Mouse (Mus musculus): ENCODE measurements around the gene Ankrd2. TPM values are rescaled to one million over a fixed set of nuclear protein-coding genes. Genes with fewer than 3 reads are reported as not detected.
"Not testable (repeated sequence)": the region's sequence is repeated elsewhere in the genome, so short reads cannot be mapped to it uniquely, and the experiment has no call there.

The Ankrd2 gene
- polyA plus RNA-seq, 1 experiment: 0.62 TPM

DNA sequence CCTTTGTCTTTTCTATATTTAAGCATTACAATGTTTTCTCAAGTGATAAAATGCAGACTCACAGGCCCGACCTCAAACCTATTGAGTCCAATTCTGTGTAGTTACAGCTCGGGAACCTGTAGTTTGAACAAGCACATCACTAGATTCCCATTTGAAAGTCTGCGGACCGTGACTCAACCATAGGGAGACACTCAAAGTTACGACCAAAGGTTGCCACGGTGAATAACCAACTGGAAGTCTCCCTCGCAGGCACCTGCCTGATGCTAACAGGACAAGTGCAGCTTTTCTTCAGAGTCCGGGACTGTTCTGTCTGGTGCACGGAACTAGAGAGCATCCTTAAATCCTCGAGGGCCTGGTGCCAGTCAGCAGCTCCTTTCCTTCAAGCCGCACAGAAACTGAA is 44.7 kb downstream of the Ankrd2 start:
- H3K27ac ChIP-seq (ENCODE audit: control insufficient read depth, insufficient read depth, low read depth, low read length): no peak overlapping the region
- H3K27me3 ChIP-seq (ENCODE audit: control insufficient read depth, insufficient read depth, low read length): no peaks in the 10 kb centered on the region
- H3K36me3 ChIP-seq (ENCODE audit: control insufficient read depth, insufficient read depth, low read length): no peaks in the 10 kb centered on the region; the same call in 1 of the 2 replicates
- no peak overlapping the region for H3K4me3 ChIP-seq (ENCODE audit: control insufficient read depth, low read depth, low read length)
- no peaks in the 10 kb centered on the region for H3K4me1 ChIP-seq (ENCODE audit: control insufficient read depth, insufficient read depth, low read length)
- TF ChIP-seq POLR2A (IDR thresholded peaks at IDR 0.05; ENCODE audit: control insufficient read depth, low read depth, low read length) (no peak), CTCF (IDR thresholded peaks at IDR 0.05; ENCODE audit: control insufficient read depth, insufficient read depth, insufficient replicate concordance, low read depth, low read length) (no peak)

DNA sequence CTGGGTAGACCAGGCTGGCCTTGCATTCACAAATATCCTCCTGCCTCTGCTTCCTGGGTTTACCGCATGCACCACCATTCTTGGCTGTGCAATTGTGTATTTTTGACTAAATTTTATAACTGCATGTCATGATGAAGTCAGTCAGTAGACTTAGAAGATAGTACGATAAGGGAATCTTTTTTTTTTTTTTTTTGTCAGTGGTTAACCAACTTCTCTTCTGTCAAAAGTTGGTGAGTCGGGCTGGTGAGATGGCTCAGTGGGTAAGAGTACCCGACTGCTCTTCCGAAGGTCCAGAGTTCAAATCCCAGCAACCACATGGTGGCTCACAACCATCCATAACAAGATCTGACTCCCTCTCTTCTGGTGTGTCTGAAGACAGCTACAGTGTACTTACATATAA is 45.8 kb downstream of the Ankrd2 start:
- H3K36me3 ChIP-seq (ENCODE audit: control insufficient read depth, insufficient read depth, low read length); H3K4me3 ChIP-seq (ENCODE audit: control insufficient read depth, low read depth, low read length); H3K27me3 ChIP-seq (ENCODE audit: control insufficient read depth, insufficient read depth, low read length); H3K27ac ChIP-seq (ENCODE audit: control insufficient read depth, insufficient read depth, low read depth, low read length); H3K4me1 ChIP-seq (ENCODE audit: control insufficient read depth, insufficient read depth, low read length): not testable (repeated sequence)

DNA sequence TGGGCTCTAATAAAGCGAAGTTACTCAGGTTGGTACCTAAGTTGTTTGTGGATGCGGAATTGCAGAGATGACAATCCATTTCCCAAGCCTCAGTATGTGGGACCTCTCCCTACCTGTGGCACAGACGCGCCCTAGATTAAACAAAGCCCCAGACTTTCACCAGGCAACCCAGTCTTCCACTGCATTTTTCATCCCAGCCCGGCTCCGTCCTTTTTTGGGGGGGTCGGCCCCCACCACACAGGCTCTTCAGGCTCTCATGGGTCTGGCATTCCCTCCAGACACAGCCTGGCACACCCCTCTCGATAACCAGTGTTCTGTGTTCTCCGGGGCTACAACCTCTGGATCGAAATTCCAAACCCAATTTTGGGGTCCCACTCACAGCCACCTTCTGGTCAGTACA is 49.9 kb downstream of the Ankrd2 start:
- H3K27ac ChIP-seq (ENCODE audit: control insufficient read depth, insufficient read depth, low read depth, low read length): peak overlapping the region; percentile 88
- TF ChIP-seq POLR2A (IDR thresholded peaks at IDR 0.05; ENCODE audit: control insufficient read depth, low read depth, low read length) (no peak), CTCF (IDR thresholded peaks at IDR 0.05; ENCODE audit: control insufficient read depth, insufficient read depth, insufficient replicate concordance, low read depth, low read length) (no peak)

DNA sequence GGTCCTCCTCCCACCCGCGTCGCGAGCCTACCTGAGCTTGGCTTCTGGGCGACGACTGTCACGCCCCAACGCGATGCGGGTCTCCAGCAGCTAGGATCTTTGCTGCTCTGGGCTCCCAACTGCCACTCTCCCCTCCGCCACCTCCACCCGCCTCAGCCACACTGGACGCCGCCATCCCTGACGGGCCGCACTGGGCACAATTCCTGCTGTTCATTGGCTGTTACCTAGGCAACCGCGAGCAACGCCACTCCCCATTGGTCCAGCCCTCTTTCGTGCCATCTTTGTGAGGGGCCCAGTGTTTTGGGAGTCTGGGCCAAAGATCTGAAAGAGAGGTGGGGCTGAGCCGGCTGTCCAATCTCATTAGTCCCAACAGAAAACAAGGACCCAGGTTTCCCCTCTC is 50.4 kb downstream of the Ankrd2 start, which contains the start of gene Morn4:
Gene Morn4, minus strand, starts transcription at position 192 of the 400 bp plus-strand sequence.
- Histone ChIP-seq H3K4me3 (ENCODE audit: control insufficient read depth, low read depth, low read length) (peak within 1 kb of the TSS; percentile 83), H3K27ac (ENCODE audit: control insufficient read depth, insufficient read depth, low read depth, low read length) (peak within 1 kb of the TSS; percentile 88), H3K27me3 (ENCODE audit: control insufficient read depth, insufficient read depth, low read length) (no peaks in the 10 kb centered on the region), H3K36me3 (ENCODE audit: control insufficient read depth, insufficient read depth, low read length) (no peaks in the 10 kb centered on the region), H3K4me1 (ENCODE audit: control insufficient read depth, insufficient read depth, low read length) (peaks cover 4% of the 10 kb centered on the region; the same call in 1 of the 2 replicates)
- TF ChIP-seq POLR2A (IDR thresholded peaks at IDR 0.05; ENCODE audit: control insufficient read depth, low read depth, low read length) (peak; percentile 99), CTCF (IDR thresholded peaks at IDR 0.05; ENCODE audit: control insufficient read depth, insufficient read depth, insufficient replicate concordance, low read depth, low read length) (no peak)

More for the DNA sequence above, 49.9 kb downstream of the Ankrd2 start:
- Histone ChIP-seq H3K27me3 (ENCODE audit: control insufficient read depth, insufficient read depth, low read length) (no peaks in the 10 kb centered on the region), H3K4me1 (ENCODE audit: control insufficient read depth, insufficient read depth, low read length) (peaks cover 4% of the 10 kb centered on the region; the same call in 1 of the 2 replicates), H3K4me3 (ENCODE audit: control insufficient read depth, low read depth, low read length) (peak overlapping the region; percentile 83), H3K36me3 (ENCODE audit: control insufficient read depth, insufficient read depth, low read length) (no peaks in the 10 kb centered on the region)

DNA sequence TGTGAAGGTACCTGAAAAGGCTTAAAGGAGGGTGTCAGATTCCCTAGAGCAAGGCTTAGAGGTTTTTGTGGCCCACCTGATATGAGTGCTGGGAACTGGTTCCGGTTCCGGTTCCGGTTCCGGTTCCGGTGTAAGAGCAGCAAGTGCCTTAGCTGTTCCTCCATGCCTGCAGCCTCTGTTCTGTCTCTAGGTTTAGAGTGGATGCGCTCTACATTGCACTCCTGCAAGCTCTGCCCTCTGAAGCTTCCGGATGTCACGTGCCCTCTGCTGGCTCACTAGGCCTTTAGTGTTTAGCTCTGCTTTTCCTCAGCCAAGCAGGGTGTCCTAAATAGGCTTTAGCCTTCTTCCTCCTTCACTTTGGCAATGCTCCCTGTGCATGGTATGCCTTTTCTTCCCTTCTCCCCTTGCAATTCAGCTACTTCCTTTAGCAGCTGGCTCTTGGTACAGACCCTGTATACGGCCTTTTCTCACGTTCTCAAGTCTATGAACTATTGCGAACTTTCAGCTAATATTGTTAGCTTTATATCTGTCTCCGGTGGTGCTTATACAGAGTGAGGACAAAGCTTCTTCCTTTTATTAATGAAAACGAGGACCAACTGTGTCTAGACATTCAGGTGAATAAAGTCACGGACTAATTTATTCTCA is 53.4 kb downstream of the Ankrd2 start:
- Histone ChIP-seq H3K27ac (ENCODE audit: control insufficient read depth, insufficient read depth, low read depth, low read length) (peak overlapping the region; percentile 91), H3K36me3 (ENCODE audit: control insufficient read depth, insufficient read depth, low read length) (no peaks in the 10 kb centered on the region), H3K4me3 (ENCODE audit: control insufficient read depth, low read depth, low read length) (peak overlapping the region; percentile 53), H3K4me1 (ENCODE audit: control insufficient read depth, insufficient read depth, low read length) (peaks cover 4% of the 10 kb centered on the region), H3K27me3 (ENCODE audit: control insufficient read depth, insufficient read depth, low read length) (no peaks in the 10 kb centered on the region)
- TF ChIP-seq CTCF (IDR thresholded peaks at IDR 0.05; ENCODE audit: control insufficient read depth, insufficient read depth, insufficient replicate concordance, low read depth, low read length): no peak
- peak; percentile 51; the same call in 1 of the 2 replicates for TF ChIP-seq POLR2A (IDR thresholded peaks at IDR 0.05; ENCODE audit: control insufficient read depth, low read depth, low read length)

DNA sequence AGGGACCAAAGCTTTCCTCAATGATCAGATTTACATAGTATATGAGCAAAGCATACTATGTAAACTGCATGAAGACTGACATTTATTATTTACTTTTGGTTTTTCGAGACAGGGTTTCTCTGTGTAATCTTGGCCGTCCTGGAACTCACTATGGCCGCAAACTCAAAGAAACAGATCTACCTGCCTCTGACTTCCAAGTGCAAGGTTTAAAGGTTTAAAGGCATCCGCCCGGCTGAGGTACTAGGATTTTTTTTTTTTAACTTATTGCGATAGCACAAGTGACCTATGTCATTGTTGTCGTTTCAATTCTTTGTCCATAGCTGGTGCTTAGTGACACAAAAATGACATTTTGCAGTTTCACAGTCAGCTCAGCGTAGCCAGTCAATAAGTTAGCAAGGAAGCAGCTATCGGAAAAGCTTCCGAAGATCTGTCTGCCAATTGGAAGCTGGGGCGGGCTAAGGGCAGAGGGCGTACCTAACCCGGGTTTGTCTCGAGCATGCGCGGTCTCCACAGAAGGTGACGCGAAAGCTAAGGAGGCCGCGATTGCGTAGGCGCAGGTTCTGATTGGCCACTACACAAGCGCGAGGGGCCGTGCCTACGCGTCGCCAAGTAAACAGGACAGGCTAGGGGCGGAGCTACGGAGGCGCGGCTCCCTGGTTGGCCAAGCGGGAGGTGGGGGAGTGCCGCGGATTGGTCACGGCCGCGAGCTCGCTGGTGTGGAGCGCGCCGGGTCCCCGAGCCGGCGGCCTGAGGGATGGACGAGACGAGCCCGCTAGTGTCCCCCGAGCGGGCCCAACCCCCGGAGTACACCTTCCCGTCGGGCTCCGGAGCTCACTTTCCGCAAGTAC is 54.2 kb downstream of the Ankrd2 start, which contains the start of gene Pi4k2a:
Gene Pi4k2a, plus strand, starts transcription at position 723 of the 848 bp plus-strand sequence.
- TF ChIP-seq POLR2A (IDR thresholded peaks at IDR 0.05; ENCODE audit: control insufficient read depth, low read depth, low read length) (peak; percentile 67), CTCF (IDR thresholded peaks at IDR 0.05; ENCODE audit: control insufficient read depth, insufficient read depth, insufficient replicate concordance, low read depth, low read length) (0 out of 2 replicates have a peak, but pooled peaks have one; percentile 5)
- no peaks in the 10 kb centered on the region for H3K27me3 ChIP-seq (ENCODE audit: control insufficient read depth, insufficient read depth, low read length)
- peaks cover 4% of the 10 kb centered on the region for H3K4me1 ChIP-seq (ENCODE audit: control insufficient read depth, insufficient read depth, low read length)
- peak within 1 kb of the TSS; percentile 91 for H3K4me3 ChIP-seq (ENCODE audit: control insufficient read depth, low read depth, low read length)
- no peaks in the 10 kb centered on the region for H3K36me3 ChIP-seq (ENCODE audit: control insufficient read depth, insufficient read depth, low read length)
- H3K27ac ChIP-seq (ENCODE audit: control insufficient read depth, insufficient read depth, low read depth, low read length): peak within 1 kb of the TSS; percentile 91

DNA sequence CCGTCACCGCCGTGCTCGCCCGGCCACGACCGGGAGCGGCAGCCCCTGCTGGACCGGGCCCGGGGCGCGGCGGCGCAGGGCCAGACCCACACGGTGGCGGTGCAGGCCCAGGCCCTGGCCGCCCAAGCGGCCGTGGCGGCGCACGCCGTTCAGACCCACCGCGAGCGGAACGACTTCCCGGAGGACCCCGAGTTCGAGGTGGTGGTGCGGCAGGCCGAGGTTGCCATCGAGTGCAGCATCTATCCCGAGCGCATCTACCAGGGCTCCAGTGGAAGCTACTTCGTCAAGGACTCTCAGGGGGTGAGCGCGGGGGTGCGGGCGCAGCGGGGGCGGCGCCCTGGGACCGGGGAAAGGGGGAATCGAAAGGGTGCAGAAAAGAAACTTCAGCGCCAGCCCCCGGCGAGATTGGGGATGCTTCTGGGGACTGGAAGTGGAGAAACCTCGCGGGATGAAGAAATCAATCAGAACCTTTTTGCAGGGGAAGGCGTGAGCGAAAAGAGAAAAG is 54.9 kb downstream of the Ankrd2 start:
- TF ChIP-seq POLR2A (IDR thresholded peaks at IDR 0.05; ENCODE audit: control insufficient read depth, low read depth, low read length): no peak
- no peak for TF ChIP-seq CTCF (IDR thresholded peaks at IDR 0.05; ENCODE audit: control insufficient read depth, insufficient read depth, insufficient replicate concordance, low read depth, low read length)
- H3K27ac ChIP-seq (ENCODE audit: control insufficient read depth, insufficient read depth, low read depth, low read length): peak overlapping the region; percentile 91
- no peaks in the 10 kb centered on the region for H3K27me3 ChIP-seq (ENCODE audit: control insufficient read depth, insufficient read depth, low read length)
- H3K36me3 ChIP-seq (ENCODE audit: control insufficient read depth, insufficient read depth, low read length): no peaks in the 10 kb centered on the region
- peaks cover 4% of the 10 kb centered on the region for H3K4me1 ChIP-seq (ENCODE audit: control insufficient read depth, insufficient read depth, low read length)
- H3K4me3 ChIP-seq (ENCODE audit: control insufficient read depth, low read depth, low read length): peak overlapping the region; percentile 91

Other genes starting within 250 kb of the Ankrd2 start
- 33.9 and 39.1 TPM in 2 replicates for gene Arhgap19, start 234.0 kb upstream of the Ankrd2 start, polyA plus RNA-seq (2012; rRNA removed)
- gene Frat1, start 206.0 kb upstream of the Ankrd2 start, polyA plus RNA-seq (2012; rRNA removed): 103 and 140 TPM in 2 replicates
- 47.7 and 64.2 TPM in 2 replicates for gene Frat2, start 187.9 kb upstream of the Ankrd2 start, polyA plus RNA-seq (2012; rRNA removed)
- gene Rrp12, start 139.8 kb upstream of the Ankrd2 start, polyA plus RNA-seq (2012; rRNA removed): 29.5 and 32.3 TPM in 2 replicates
- 58.2 and 64.2 TPM in 2 replicates for gene Pgam1, start 124.1 kb upstream of the Ankrd2 start, polyA plus RNA-seq (2012; rRNA removed)
- gene Exosc1, start 102.6 kb upstream of the Ankrd2 start, polyA plus RNA-seq (2012; rRNA removed): 27.5 and 28.5 TPM in 2 replicates
- 34.8 and 44.9 TPM in 2 replicates for gene Zdhhc16, start 102.5 kb upstream of the Ankrd2 start, polyA plus RNA-seq (2012; rRNA removed)
- gene Mms19, start 54.8 kb upstream of the Ankrd2 start, polyA plus RNA-seq (2012; rRNA removed): 45.8 and 46.5 TPM in 2 replicates
- 282 and 310 TPM in 2 replicates for gene Ubtd1, start 54.2 kb upstream of the Ankrd2 start, polyA plus RNA-seq (2012; rRNA removed)
- gene Hoga1, start 9.6 kb downstream of the Ankrd2 start, polyA plus RNA-seq (2012; rRNA removed): 10.8 and 11.7 TPM in 2 replicates
- gene 4933411K16Rik, start 16.2 kb downstream of the Ankrd2 start, polyA plus RNA-seq (2012; rRNA removed): 1,397 and 1,535 TPM in 2 replicates
- gene Morn4, start 50.4 kb downstream of the Ankrd2 start, polyA plus RNA-seq (2012; rRNA removed): 190 TPM in 2 replicates
- 27.2 and 27.8 TPM in 2 replicates for gene Pi4k2a, start 54.5 kb downstream of the Ankrd2 start, polyA plus RNA-seq (2012; rRNA removed)
- 8.4 and 10.8 TPM in 2 replicates for gene Avpi1, start 93.1 kb downstream of the Ankrd2 start, polyA plus RNA-seq (2012; rRNA removed)
- 5.5 and 5.9 TPM in 2 replicates for gene Marveld1, start 111.4 kb downstream of the Ankrd2 start, polyA plus RNA-seq (2012; rRNA removed)
- 57.8 and 60.3 TPM in 2 replicates for gene Zfyve27, start 128.0 kb downstream of the Ankrd2 start, polyA plus RNA-seq (2012; rRNA removed)
- 0.10 TPM in 1 of 2 replicates, not detected in the other for gene Sfrp5, start 166.3 kb downstream of the Ankrd2 start, polyA plus RNA-seq (2012; rRNA removed)
- 6.7 and 8.7 TPM in 2 replicates for gene Golga7b, start 211.6 kb downstream of the Ankrd2 start, polyA plus RNA-seq (2012; rRNA removed)